Mouse (Mus musculus) CH12.LX (cell line): ENCODE data around the gene Tacc3. TPM values are rescaled to one million over a fixed set of nuclear protein-coding genes. Genes with fewer than 3 reads are reported as not detected.

Experiments used
- DNase-seq: peaks from one replicate; pipeline ENCODE4 v3.0.0-alpha.2; 2013; ENCODE audit errors: extremely low read depth
- H3K27ac ChIP-seq: 2 replicates; pipeline ENCODE4 v1.5.1; 2012; ENCODE audit warnings: low read depth, mild to moderate bottlenecking, control low read depth, moderate library complexity; ENCODE audit not compliant: insufficient read depth
- H3K27me3 ChIP-seq: replicated peaks from 2 replicates; pipeline ENCODE3; 2012; ENCODE audit warnings: inconsistent platforms
- H3K36me3 ChIP-seq, 2 experiments: replicated peaks in 1 of 2; 2 replicates each; pipeline versions ENCODE3 to v1.6.1; 2012; ENCODE audit warnings: inconsistent platforms in 1 of 2, low read length in 1 of 2, mild to moderate bottlenecking in 1 of 2, mixed read lengths in 1 of 2, moderate library complexity in 1 of 2; ENCODE audit not compliant: control insufficient read depth in 1 of 2, insufficient read depth in 1 of 2
- H3K4me1 ChIP-seq, 2 experiments: 2 replicates each; pipeline ENCODE4 v1.6.1; 2012; ENCODE audit warnings: inconsistent platforms in 1 of 2, moderate library complexity in 1 of 2; ENCODE audit not compliant: insufficient read depth in 2 of 2, control insufficient read depth in 1 of 2
- H3K4me2 ChIP-seq: 2 replicates; pipeline ENCODE4 v1.6.1; 2012; ENCODE audit warnings: low read depth, mild to moderate bottlenecking, control low read depth; ENCODE audit not compliant: poor library complexity, insufficient read depth, severe bottlenecking
- H3K4me3 ChIP-seq, 3 experiments: fragments of 150-350 bp in 1 of 3; sonication (generic) in 1 of 3; replicated peaks in 1 of 3; 2 replicates each; pipeline versions ENCODE3 to v1.5.1; 2011 to 2012; ENCODE audit warnings: low read depth in 2 of 3, low read length in 2 of 3, mild to moderate bottlenecking in 2 of 3, moderate library complexity in 2 of 3, control low read depth in 1 of 3, improper control_type of control experiment in 1 of 3, inconsistent platforms in 1 of 3, mixed read lengths in 1 of 3; ENCODE audit not compliant: poor library complexity in 1 of 3
- H3K79me2 ChIP-seq: replicated peaks from 2 replicates; pipeline ENCODE4 v1.6.1; 2012; ENCODE audit warnings: mild to moderate bottlenecking, moderate library complexity; ENCODE audit not compliant: control insufficient read depth, poor library complexity, insufficient read depth, severe bottlenecking; ENCODE audit errors: extremely low read depth
- H3K9ac ChIP-seq: 2 replicates; pipeline ENCODE4 v1.6.1; 2012; ENCODE audit warnings: low read depth, mild to moderate bottlenecking, control low read depth, moderate library complexity; ENCODE audit not compliant: insufficient read depth
- H3K9me3 ChIP-seq: replicated peaks from 2 replicates; pipeline ENCODE3; 2012; ENCODE audit warnings: low read length, inconsistent platforms, mixed read lengths
- BHLHE40 ChIP-seq: IDR thresholded peaks from 2 replicates; pipeline ENCODE4 v1.6.1; 2011; ENCODE audit warnings: mild to moderate bottlenecking, low read depth, low read length, improper control_type of control experiment
- CHD2 ChIP-seq: IDR thresholded peaks from 2 replicates; pipeline ENCODE4 v1.6.1; 2011; ENCODE audit warnings: low read length, improper control_type of control experiment
- CTCF ChIP-seq, 2 experiments: IDR thresholded peaks in 1 of 2; conservative IDR thresholded peaks in 1 of 2; 2 replicates each; pipeline ENCODE4 v1.5.1; 2011 to 2012; ENCODE audit warnings: low read depth in 2 of 2, low read length in 2 of 2, improper control_type of control experiment in 1 of 2, inconsistent platforms in 1 of 2, mild to moderate bottlenecking in 1 of 2, moderate library complexity in 1 of 2
- E2F4 ChIP-seq: IDR thresholded peaks from 2 replicates; pipeline ENCODE4 v1.6.1; 2011; ENCODE audit warnings: low read depth, low read length, improper control_type of control experiment; ENCODE audit not compliant: insufficient replicate concordance
- MAX ChIP-seq: IDR thresholded peaks from 2 replicates; pipeline ENCODE4 v1.6.1; 2011; ENCODE audit warnings: low read length, improper control_type of control experiment
- MAZ ChIP-seq: IDR thresholded peaks from 2 replicates; pipeline ENCODE4 v1.6.1; 2012; ENCODE audit warnings: low read depth, mild to moderate bottlenecking, inconsistent platforms, low read length, improper control_type of control experiment, moderate library complexity
- MEF2A ChIP-seq: IDR thresholded peaks from 2 replicates; pipeline ENCODE4 v1.6.1; 2014; ENCODE audit warnings: low read depth, mild to moderate bottlenecking, inconsistent platforms, low read length, improper control_type of control experiment, borderline replicate concordance
- MYC ChIP-seq: IDR thresholded peaks from 2 replicates; pipeline ENCODE4 v1.6.1; 2011; ENCODE audit warnings: low read depth, mild to moderate bottlenecking, improper control_type of control experiment, low read length
- POLR2AphosphoS2 ChIP-seq: IDR thresholded peaks from 2 replicates; pipeline ENCODE4 v1.6.1; 2011; ENCODE audit warnings: low read depth, low read length, improper control_type of control experiment
- RAD21 ChIP-seq: IDR thresholded peaks from 2 replicates; pipeline ENCODE4 v1.6.1; 2011; ENCODE audit warnings: low read depth, mild to moderate bottlenecking, low read length, improper control_type of control experiment, moderate library complexity
- SMC3 ChIP-seq: IDR thresholded peaks from 2 replicates; pipeline ENCODE4 v1.6.1; 2011; ENCODE audit warnings: low read depth, low read length, improper control_type of control experiment
- UBTF ChIP-seq: IDR thresholded peaks from 2 replicates; pipeline ENCODE4 v1.6.1; 2012; ENCODE audit warnings: low read depth, mild to moderate bottlenecking, inconsistent platforms, low read length, improper control_type of control experiment, moderate library complexity
- ZKSCAN1 ChIP-seq: IDR thresholded peaks from 2 replicates; pipeline ENCODE4 v1.6.1; 2012; ENCODE audit warnings: low read depth, inconsistent platforms, low read length, improper control_type of control experiment, borderline replicate concordance
- ZMIZ1 ChIP-seq: IDR thresholded peaks from 2 replicates; pipeline ENCODE4 v1.6.1; 2012; ENCODE audit warnings: low read depth, mild to moderate bottlenecking, inconsistent platforms, low read length, improper control_type of control experiment
- dilution Hi-C: fragments of 300-500 bp; cut with MboI; formaldehyde crosslinking; loops from 2 replicates; pipeline ENCODE4 v1.14.3; 2020; ENCODE audit warnings: low sequenced_read_pairs; ENCODE audit not compliant: extremely low pct_unique_long_range_greater_than_20kb, extremely low pct_ligation_motif_present
- in situ Hi-C: fragments of 300-500 bp; cut with MboI; formaldehyde crosslinking; loops from 3 replicates; pipeline ENCODE4 v1.14.3; 2019; ENCODE audit warnings: low sequenced_read_pairs, low pct_ligation_motif_present, low pct_unique_long_range_greater_than_20kb, mixed read lengths
- polyA plus RNA-seq: library from polyadenylated mRNA; unstranded; fragments of >175 nt; gene quantifications from 2 replicates; pipeline ENCODE4 v1.2.1, GENCODE M21; 2012; ENCODE audit warnings: low read depth; ENCODE audit not compliant: insufficient read length
- total RNA-seq, 2 experiments: library from RNA; depleted of rRNA; stranded (reverse); fragments of 300-350 nt in 1 of 2; fragments of >200 nt in 1 of 2; gene quantifications; 2 replicates each; pipeline ENCODE4 v1.2.3; 2012 to 2014

Tacc3 gene
- total and polyA plus RNA-seq, 3 experiments: 89.4 to 186 (median 160) TPM

DNA sequence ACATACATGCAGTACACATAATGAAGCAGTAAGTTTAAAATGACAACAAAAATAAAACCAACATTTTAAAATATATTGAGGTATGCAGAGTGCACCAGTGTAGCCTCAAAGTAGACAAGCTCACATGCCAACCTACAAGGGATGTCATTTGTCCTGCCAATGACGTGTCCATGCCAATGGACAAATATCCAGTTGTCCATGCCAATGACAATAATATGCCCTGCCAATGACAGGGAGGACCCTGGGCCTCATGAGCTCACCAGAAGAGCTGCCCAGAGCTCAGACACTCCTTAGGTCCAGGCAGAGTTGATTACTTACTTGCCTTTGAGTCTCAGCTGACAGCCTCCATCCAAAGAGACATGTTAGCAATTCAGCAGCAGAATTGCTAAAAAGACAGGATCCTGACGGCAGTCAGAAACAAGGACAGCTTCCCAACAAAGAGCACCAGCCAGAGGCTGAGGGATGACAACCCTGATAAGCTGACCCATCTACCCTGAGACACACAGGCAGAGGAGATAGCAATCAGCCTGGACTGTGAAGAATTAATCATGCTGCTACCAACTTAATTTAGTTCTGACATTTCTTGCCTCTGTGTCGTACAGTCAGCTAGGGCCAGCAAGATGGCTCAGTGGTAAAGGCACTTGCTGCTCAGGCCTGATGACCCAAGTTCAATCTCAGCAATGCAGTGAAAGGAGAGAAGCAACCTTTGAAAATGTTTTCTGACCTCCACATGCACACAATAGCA, 20.1 kb upstream of the Tacc3 start:
- no peak for DNase-seq
- Histone ChIP-seq H3K36me3 (peaks cover 35 to 69% of the 10 kb centered on the region in 2 experiments), H3K79me2 (peaks cover 5% of the 10 kb centered on the region; the same call in 1 of the 2 replicates), H3K4me3 (no peak overlapping the region), H3K27ac (no peak overlapping the region), H3K9ac (no peak overlapping the region), H3K9me3 (no peaks in the 10 kb centered on the region), H3K4me2 (no peak overlapping the region), H3K27me3 (no peaks in the 10 kb centered on the region), H3K4me1 (no peaks in the 10 kb centered on the region)
- dilution Hi-C loops (no loop called here), in situ Hi-C loops (no loop called here)
- TF ChIP-seq ZKSCAN1: no peak
- TF ChIP-seq MEF2A: no peak

DNA sequence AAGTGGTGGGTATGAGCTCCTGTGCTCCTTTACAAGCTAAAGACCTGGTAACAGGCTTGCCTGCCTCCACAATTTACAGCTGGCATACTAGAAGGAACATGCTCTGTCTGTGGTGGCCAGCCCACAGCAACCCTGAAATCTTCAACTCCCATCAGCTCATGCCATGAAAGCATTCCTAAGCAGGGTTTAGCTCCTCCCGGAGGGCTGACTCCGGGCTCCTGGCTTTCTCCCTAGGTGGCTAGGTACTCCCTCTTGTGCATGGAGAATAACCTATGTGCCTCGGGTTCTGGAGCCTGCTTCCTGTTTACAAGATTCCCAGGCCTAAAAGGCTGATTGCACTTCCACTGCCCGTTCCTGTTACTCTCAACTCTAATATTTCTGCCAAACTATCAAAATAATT, 19.1 kb upstream of the Tacc3 start:
- no peak for DNase-seq
- no peaks in the 10 kb centered on the region for H3K27me3 ChIP-seq
- H3K9me3 ChIP-seq: no peaks in the 10 kb centered on the region
- H3K4me2 ChIP-seq: no peak overlapping the region
- dilution Hi-C loops (no loop called here), in situ Hi-C loops (no loop called here)
- H3K4me1 ChIP-seq: no peaks in the 10 kb centered on the region
- H3K9ac ChIP-seq: no peak overlapping the region
- H3K79me2 ChIP-seq: peaks cover 5% of the 10 kb centered on the region; the same call in 1 of the 2 replicates
- peaks cover 45 to 80% of the 10 kb centered on the region in 2 experiments for H3K36me3 ChIP-seq
- no peak overlapping the region for H3K27ac ChIP-seq
- TF ChIP-seq MYC: no peak
- TF ChIP-seq POLR2AphosphoS2: peak; percentile 66; the same call in 1 of the 2 replicates
- TF ChIP-seq MAZ: no peak
- TF ChIP-seq, all 38 proteins: peak for 1
- no peak overlapping the region for H3K4me3 ChIP-seq

- DNase-seq: peak; percentile 50
- in situ Hi-C loops: no loop called here
- H3K36me3 ChIP-seq: peaks cover 58 to 86% of the 10 kb centered on the region in 2 experiments
These were observed 17.3 kb upstream of the Tacc3 start for GRCm38 (mm10) chr5:33640652-33641051.

More at GRCm38 (mm10) chr5:33640652-33641051, 17.3 kb upstream of the Tacc3 start:
- H3K79me2 ChIP-seq: peaks cover 5% of the 10 kb centered on the region; the same call in 1 of the 2 replicates
- TF ChIP-seq CHD2: no peak
- TF ChIP-seq UBTF: no peak
- 0 out of 2 replicates have a peak, but pooled peaks have one; percentile 33 for TF ChIP-seq MYC
- peak; percentile 52 for TF ChIP-seq SMC3
- no peak for TF ChIP-seq BHLHE40
- TF ChIP-seq MAX: peak; percentile 49; the same call in 1 of the 2 replicates
- no peak for TF ChIP-seq E2F4
- no peak for TF ChIP-seq ZMIZ1
- TF ChIP-seq CTCF (conservative IDR thresholded peaks at IDR 0.05 in 1 of 2, IDR thresholded peaks at IDR 0.05 in 1 of 2; ENCODE audit: low read depth in 2 of 2, low read length in 2 of 2): peak; percentile 40 to 69; a peak in 3 of 4 replicates
- TF ChIP-seq RAD21: peak; percentile 36
- no peaks in the 10 kb centered on the region for H3K27me3 ChIP-seq
- dilution Hi-C loops: no loop called here
- H3K4me2 ChIP-seq: no peak overlapping the region
- H3K9me3 ChIP-seq: no peaks in the 10 kb centered on the region
- H3K27ac ChIP-seq: no peak overlapping the region
- no peak overlapping the region for H3K9ac ChIP-seq
- H3K4me3 ChIP-seq: no peak overlapping the region
- no peaks in the 10 kb centered on the region for H3K4me1 ChIP-seq
